Mouse (Mus musculus) hindbrain, embryonic 10.5 days (tissue): ENCODE data around the gene Ncf1. TPM values are rescaled to one million over a fixed set of nuclear protein-coding genes. Genes with fewer than 3 reads are reported as not detected.

Experiments
- DNase-seq: peaks from one replicate; pipeline ENCODE4 v3.0.0-alpha.2; 2017; ENCODE audit warnings: low spot score
- H3K27ac ChIP-seq: fragments of 300-500 bp; sonication (generic); 2 replicates; pipeline ENCODE4 v1.5.1; 2016; ENCODE audit warnings: mild to moderate bottlenecking, moderate library complexity
- H3K27me3 ChIP-seq: fragments of 300-500 bp; sonication (generic); 2 replicates; pipeline ENCODE4 v1.6.1; 2016; ENCODE audit warnings: mild to moderate bottlenecking; ENCODE audit not compliant: poor library complexity, insufficient read depth, severe bottlenecking
- H3K36me3 ChIP-seq: fragments of 300-500 bp; sonication (generic); 2 replicates; pipeline ENCODE4 v1.6.1; 2016; ENCODE audit warnings: mild to moderate bottlenecking, moderate library complexity
- H3K4me1 ChIP-seq: fragments of 300-500 bp; sonication (generic); replicated peaks from 2 replicates; pipeline ENCODE4 v1.6.1; 2016; ENCODE audit warnings: mild to moderate bottlenecking
- H3K4me3 ChIP-seq: fragments of 300-500 bp; sonication (generic); 2 replicates; pipeline ENCODE4 v1.5.1; 2016; ENCODE audit warnings: mild to moderate bottlenecking, moderate library complexity
- H3K9me3 ChIP-seq: fragments of 300-500 bp; sonication (generic); 2 replicates; pipeline ENCODE4 v1.6.1; 2016; ENCODE audit warnings: mild to moderate bottlenecking, moderate library complexity
- WGBS: fragments of 180-500 bp; shearing (Covaris S2); methylation state at CpG from one replicate; pipeline ENCODE4 v1.1.7; 2016; 5-methylcytosine and 5-hydroxymethylcytosine counted together
- polyA plus RNA-seq: library from polyadenylated mRNA; unstranded; fragments of >200 nt; fragmentation: Nextera tagmentation; extraction: Ambion mirVana; gene quantifications from 2 replicates; pipeline ENCODE4 v1.2.1, GENCODE M21; 2016

Ncf1 gene
- polyA plus RNA-seq, 1 experiment from 2014 or later = 3.1 TPM

- 0 out of 2 replicates have a peak overlapping the region, but pooled peaks have one; percentile 13 for H3K27ac ChIP-seq
- WGBS = 80% methylated on average over 30 of the region's 30 CpGs
- H3K4me3 ChIP-seq = no peak overlapping the region
- H3K4me1 ChIP-seq = peaks cover 39% of the 10 kb centered on the region
- DNase-seq = no peak
- peaks cover 29% of the 10 kb centered on the region for H3K27me3 ChIP-seq
- H3K36me3 ChIP-seq = no peaks in the 10 kb centered on the region
- no peaks in the 10 kb centered on the region for H3K9me3 ChIP-seq
Observed at GRCm38 (mm10) chr5:134225110-134225901, 4.1 kb downstream of the Ncf1 start.

DNA sequence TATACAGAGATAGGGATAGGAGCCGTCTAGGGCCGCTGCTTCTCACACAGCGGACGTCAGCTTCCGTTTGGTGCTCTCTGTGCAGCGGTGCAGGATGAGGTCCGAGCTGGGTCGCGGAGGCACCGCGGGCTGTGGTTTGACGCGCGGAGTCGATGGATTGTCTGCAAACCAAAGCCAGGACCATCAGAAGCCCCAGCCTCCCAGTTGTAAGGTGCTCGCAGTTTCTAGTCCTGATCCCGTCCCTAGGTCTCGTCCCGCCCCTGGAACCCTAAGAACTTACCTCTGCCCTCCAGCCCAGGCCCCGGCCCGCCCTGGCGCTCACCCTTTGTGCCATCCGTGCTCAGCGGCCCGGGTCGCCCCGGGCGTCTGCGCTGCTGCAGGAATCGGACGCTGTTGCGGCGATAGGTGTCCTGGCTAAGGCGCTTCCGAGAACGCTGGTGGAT is 7.7 kb downstream of the Ncf1 start:
- H3K27me3 ChIP-seq = peaks cover 29% of the 10 kb centered on the region
- peak overlapping the region; percentile 54 for H3K4me3 ChIP-seq
- peak; percentile 42 for DNase-seq
- no peaks in the 10 kb centered on the region for H3K9me3 ChIP-seq
- H3K27ac ChIP-seq = peak overlapping the region; percentile 74
- WGBS = 2% methylated on average over 36 of the region's 36 CpGs
- H3K4me1 ChIP-seq = peaks cover 37% of the 10 kb centered on the region
- peaks cover 9% of the 10 kb centered on the region for H3K36me3 ChIP-seq

GRCm38 (mm10) chr5:134221278-134221677 is 8.1 kb downstream of the Ncf1 start:
- Histone ChIP-seq H3K4me1 (peaks cover 33% of the 10 kb centered on the region), H3K36me3 (peaks cover 13% of the 10 kb centered on the region), H3K4me3 (peak overlapping the region; percentile 54), H3K27ac (no peak overlapping the region; the same call in 1 of the 2 replicates), H3K9me3 (no peaks in the 10 kb centered on the region), H3K27me3 (peaks cover 29% of the 10 kb centered on the region)
- WGBS = 44% methylated on average over 4 of the region's 4 CpGs
- DNase-seq = no peak

DNA sequence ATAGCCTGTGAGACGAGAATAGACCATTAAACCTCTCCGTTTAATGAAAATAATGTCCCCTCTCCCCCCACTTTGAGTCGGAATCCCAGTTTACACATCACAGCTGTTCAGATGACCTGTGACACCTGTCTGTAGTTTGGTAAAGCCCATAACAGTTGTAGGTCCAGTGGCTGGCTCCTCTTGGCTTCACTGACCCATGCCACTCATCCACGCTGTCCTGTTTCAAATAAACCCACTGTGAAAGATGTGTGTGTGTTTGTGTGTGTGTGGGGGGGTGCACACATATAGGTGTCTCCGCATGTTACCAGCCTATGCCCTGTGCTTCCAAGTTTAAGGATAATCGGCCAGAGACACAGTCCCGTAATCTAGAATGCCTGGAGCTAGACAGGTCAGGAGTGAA is 11.5 kb downstream of the Ncf1 start:
- 94% methylated on average over 7 of the region's 7 CpGs for WGBS
- no peak for DNase-seq
- Histone ChIP-seq H3K4me1 (peaks cover 23% of the 10 kb centered on the region), H3K36me3 (peaks cover 16% of the 10 kb centered on the region), H3K27ac (no peak overlapping the region), H3K4me3 (no peak overlapping the region), H3K27me3 (peaks cover 24% of the 10 kb centered on the region), H3K9me3 (no peaks in the 10 kb centered on the region)

DNA sequence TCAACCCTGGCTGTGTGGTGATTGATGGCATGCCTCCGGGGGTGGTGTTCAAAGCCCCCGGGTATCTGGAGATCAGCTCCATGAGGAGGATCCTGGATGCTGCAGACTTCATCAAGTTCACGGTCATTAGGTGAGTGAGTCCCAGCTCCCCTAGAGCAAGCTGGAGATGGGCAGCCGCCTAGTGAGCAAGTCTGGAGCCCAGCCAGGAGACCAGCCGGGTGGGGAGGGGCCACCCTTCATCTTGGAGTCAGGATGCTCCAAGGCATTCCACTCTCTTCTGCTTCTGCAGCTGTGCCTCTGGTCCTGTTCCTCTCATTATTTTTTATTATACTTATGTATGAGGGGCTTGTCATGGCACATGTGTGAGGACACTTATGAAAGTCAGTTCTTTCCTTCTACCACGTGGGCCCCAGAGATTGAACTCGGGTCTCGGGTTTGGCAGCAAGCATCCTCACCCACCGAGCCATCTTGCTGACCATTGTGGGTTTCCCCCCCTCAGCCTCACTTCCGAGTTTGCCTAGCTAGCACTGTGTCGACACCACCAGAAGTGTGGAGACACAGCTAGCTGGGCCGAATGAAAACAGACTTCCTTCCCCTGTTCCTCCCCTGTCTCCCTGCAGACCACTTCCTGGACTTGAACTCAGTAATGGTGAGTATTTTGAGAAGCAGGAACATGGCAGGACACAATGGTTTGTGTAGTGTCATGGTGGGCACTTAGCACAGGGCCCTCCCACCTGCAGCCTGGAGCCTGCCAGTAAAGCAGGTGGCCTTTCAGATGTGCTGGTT is 15.2 kb downstream of the Ncf1 start:
- Histone ChIP-seq H3K4me1 (peaks cover 14% of the 10 kb centered on the region), H3K27me3 (no peaks in the 10 kb centered on the region), H3K9me3 (0 out of 2 replicates have a peak, but pooled peaks cover under 1% of the 10 kb centered on the region), H3K36me3 (peaks cover 20% of the 10 kb centered on the region), H3K27ac (no peak overlapping the region), H3K4me3 (no peak overlapping the region)
- no peak for DNase-seq
- 82% methylated on average over 12 of the region's 12 CpGs for WGBS

- peaks cover 15% of the 10 kb centered on the region for H3K36me3 ChIP-seq
- WGBS = 76% methylated on average over 11 of the region's 11 CpGs
- H3K4me1 ChIP-seq = peaks cover 6% of the 10 kb centered on the region; the same call in 1 of the 2 replicates
- DNase-seq = no peak
- no peaks in the 10 kb centered on the region for H3K27me3 ChIP-seq
- H3K9me3 ChIP-seq = peaks cover 6% of the 10 kb centered on the region; the same call in 1 of the 2 replicates
- no peak overlapping the region for H3K4me3 ChIP-seq
- no peak overlapping the region for H3K27ac ChIP-seq
Observed at GRCm38 (mm10) chr5:134209931-134210554, 19.4 kb downstream of the Ncf1 start.

GRCm38 (mm10) chr5:134206721-134207120 is 22.7 kb downstream of the Ncf1 start:
- Histone ChIP-seq H3K9me3 (peaks cover 6% of the 10 kb centered on the region; the same call in 1 of the 2 replicates), H3K36me3 (peaks cover 35% of the 10 kb centered on the region), H3K4me1 (peaks cover 6% of the 10 kb centered on the region; the same call in 1 of the 2 replicates), H3K27me3 (no peaks in the 10 kb centered on the region), H3K4me3 (no peak overlapping the region), H3K27ac (no peak overlapping the region)
- DNase-seq = no peak
- 86% methylated on average over 10 of the region's 10 CpGs for WGBS

DNA sequence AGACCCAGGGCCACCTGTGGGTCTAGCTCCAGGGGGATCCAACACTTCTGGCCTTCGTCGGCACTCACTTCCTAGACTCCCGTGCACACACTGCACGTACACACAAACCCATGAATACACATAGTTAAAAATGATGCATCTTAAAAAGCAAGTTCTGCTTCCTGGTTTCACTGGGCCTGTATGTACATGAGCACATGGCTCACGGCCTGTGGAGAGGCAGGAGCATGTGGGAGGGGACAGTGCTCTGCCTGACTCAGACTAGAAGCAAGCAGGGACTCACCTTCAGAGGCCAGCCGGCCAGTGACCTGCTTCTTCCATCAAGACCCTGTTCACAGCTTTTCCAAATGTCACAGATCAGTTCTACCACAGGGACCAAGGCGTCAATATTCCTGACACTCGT is 35.8 kb downstream of the Ncf1 start:
- H3K4me1 ChIP-seq = no peaks in the 10 kb centered on the region
- peaks cover 41% of the 10 kb centered on the region for H3K36me3 ChIP-seq
- DNase-seq = no peak
- 87% methylated on average over 8 of the region's 8 CpGs for WGBS
- no peak overlapping the region for H3K4me3 ChIP-seq
- no peak overlapping the region for H3K27ac ChIP-seq
- H3K27me3 ChIP-seq = no peaks in the 10 kb centered on the region
- H3K9me3 ChIP-seq = no peaks in the 10 kb centered on the region

GRCm38 (mm10) chr5:134188571-134188970 is 40.9 kb downstream of the Ncf1 start:
- 89% methylated on average over 7 of the region's 7 CpGs for WGBS
- no peak for DNase-seq
- Histone ChIP-seq H3K4me3 (no peak overlapping the region), H3K4me1 (peaks cover 2% of the 10 kb centered on the region), H3K36me3 (0 out of 2 replicates have a peak, but pooled peaks cover 3% of the 10 kb centered on the region), H3K27ac (no peak overlapping the region), H3K27me3 (no peaks in the 10 kb centered on the region), H3K9me3 (no peaks in the 10 kb centered on the region)

GRCm38 (mm10) chr5:134186961-134187731 is 42.3 kb downstream of the Ncf1 start:
- no peak overlapping the region for H3K4me3 ChIP-seq
- H3K9me3 ChIP-seq = no peaks in the 10 kb centered on the region
- H3K27me3 ChIP-seq = no peaks in the 10 kb centered on the region
- DNase-seq = peak; percentile 68
- H3K27ac ChIP-seq = no peak overlapping the region
- 71% methylated on average over 4 of the region's 4 CpGs for WGBS
- H3K4me1 ChIP-seq = peaks cover 17% of the 10 kb centered on the region
- no peaks in the 10 kb centered on the region for H3K36me3 ChIP-seq

DNA sequence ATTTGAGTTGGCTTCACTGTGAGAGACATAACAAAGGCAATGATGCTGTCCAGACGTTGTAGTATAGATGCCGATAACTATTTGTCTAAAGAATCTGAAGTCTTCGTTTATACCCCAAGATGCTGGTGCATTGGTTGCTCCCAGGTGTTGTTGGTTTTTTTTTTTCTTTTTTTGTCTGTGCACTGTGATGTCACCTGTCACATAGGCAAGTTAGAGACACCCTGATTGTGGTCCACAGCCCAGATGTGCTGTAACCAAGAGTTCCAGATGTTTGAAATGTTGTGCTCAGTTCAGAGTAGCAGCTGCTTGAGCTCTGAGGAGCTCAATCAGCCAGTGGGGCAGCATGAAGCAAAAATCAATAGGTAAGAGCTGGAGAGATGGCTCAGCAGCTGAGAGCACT is 43.4 kb downstream of the Ncf1 start:
- Histone ChIP-seq H3K4me3 (no peak overlapping the region), H3K36me3 (no peaks in the 10 kb centered on the region), H3K9me3 (no peaks in the 10 kb centered on the region), H3K27me3 (no peaks in the 10 kb centered on the region), H3K4me1 (peaks cover 19% of the 10 kb centered on the region), H3K27ac (no peak overlapping the region)
- 91% methylated on average over 3 of the region's 3 CpGs for WGBS
- DNase-seq = no peak
